Mouse (Mus musculus) erythroblast, embryonic 14.5 days (primary cell): ENCODE data around the gene E330009J07Rik. TPM values are rescaled to one million over a fixed set of nuclear protein-coding genes. Genes with fewer than 3 reads are reported as not detected.

Experiments
- H3K27me3 ChIP-seq: 2 replicates; pipeline ENCODE4 v1.6.1; 2012; ENCODE audit warnings: inconsistent platforms; ENCODE audit not compliant: control insufficient read depth
- H3K36me3 ChIP-seq: 2 replicates; pipeline ENCODE4 v1.6.1; 2012; ENCODE audit warnings: mild to moderate bottlenecking, inconsistent platforms; ENCODE audit not compliant: control insufficient read depth
- H3K4me1 ChIP-seq: 2 replicates; pipeline ENCODE4 v1.6.1; 2012; ENCODE audit warnings: inconsistent platforms; ENCODE audit not compliant: control insufficient read depth
- H3K4me3 ChIP-seq: replicated peaks from 2 replicates; pipeline ENCODE3; 2012; ENCODE audit warnings: moderate library complexity, mild to moderate bottlenecking, inconsistent platforms
- H3K9me3 ChIP-seq: 2 replicates; pipeline ENCODE4 v1.6.1; 2012; ENCODE audit warnings: low read length, inconsistent platforms, mixed read lengths; ENCODE audit not compliant: control insufficient read depth
- GATA1 ChIP-seq: IDR thresholded peaks from 2 replicates; pipeline ENCODE4 v1.6.1; 2012; ENCODE audit warnings: low read length, inconsistent platforms, mixed read lengths
- TAL1 ChIP-seq: IDR thresholded peaks from 3 replicates; pipeline ENCODE4 v1.6.1; 2012; ENCODE audit warnings: low read length, inconsistent platforms, mixed read lengths
- polyA plus RNA-seq: library from polyadenylated mRNA; stranded (reverse); fragments of >175 nt; gene quantifications from 2 replicates; pipeline ENCODE4 v1.2.3, GENCODE M21; 2012

Gene E330009J07Rik
- polyA plus RNA-seq, 1 experiment: not detected

DNA sequence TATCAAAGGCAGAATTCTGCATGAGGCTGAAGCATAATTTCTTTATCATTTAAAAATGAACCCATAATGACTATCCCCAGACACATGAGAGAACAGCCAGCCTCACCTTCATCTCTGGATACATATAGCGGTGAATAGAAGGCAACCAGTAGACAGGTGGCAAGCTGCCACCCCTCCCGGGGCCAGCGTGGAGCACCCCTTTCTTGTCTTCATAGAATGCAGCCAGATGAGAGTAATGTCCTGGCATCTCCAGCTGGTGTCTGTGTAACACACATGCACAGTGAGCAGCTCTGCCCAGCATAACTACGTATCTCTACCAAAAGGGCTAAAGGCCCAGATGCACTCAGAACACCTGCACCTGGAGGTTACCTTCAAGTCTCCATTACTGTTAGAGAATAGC lies 17.5 kb downstream of the E330009J07Rik start:
- TF ChIP-seq TAL1 (no peak), GATA1 (no peak)

GRCm38 (mm10) chr6:40415799-40416198 lies 20.1 kb downstream of the E330009J07Rik start:
- no peak overlapping the region for H3K4me3 ChIP-seq
- H3K4me1 ChIP-seq: no peaks in the 10 kb centered on the region
- H3K27me3 ChIP-seq: no peaks in the 10 kb centered on the region
- H3K9me3 ChIP-seq: no peaks in the 10 kb centered on the region
- no peaks in the 10 kb centered on the region for H3K36me3 ChIP-seq
- TF ChIP-seq GATA1 (no peak), TAL1 (no peak)

More for the DNA sequence above, 17.5 kb downstream of the E330009J07Rik start:
- H3K36me3 ChIP-seq: no peaks in the 10 kb centered on the region
- H3K9me3 ChIP-seq: no peaks in the 10 kb centered on the region
- no peak overlapping the region for H3K4me3 ChIP-seq
- H3K4me1 ChIP-seq: no peaks in the 10 kb centered on the region
- H3K27me3 ChIP-seq: no peaks in the 10 kb centered on the region

- Histone ChIP-seq H3K4me3 (no peak overlapping the region), H3K4me1 (no peaks in the 10 kb centered on the region), H3K27me3 (no peaks in the 10 kb centered on the region), H3K9me3 (no peaks in the 10 kb centered on the region), H3K36me3 (no peaks in the 10 kb centered on the region)
- TF ChIP-seq TAL1 (no peak), GATA1 (no peak)
Measured at GRCm38 (mm10) chr6:40413565-40413964, 22.4 kb downstream of the E330009J07Rik start.

GRCm38 (mm10) chr6:40413046-40413445 lies 22.9 kb downstream of the E330009J07Rik start:
- no peak for TF ChIP-seq GATA1
- TF ChIP-seq TAL1: no peak
- no peaks in the 10 kb centered on the region; the same call in 1 of the 2 replicates for H3K36me3 ChIP-seq
- no peaks in the 10 kb centered on the region for H3K9me3 ChIP-seq
- H3K4me1 ChIP-seq: no peaks in the 10 kb centered on the region
- no peak overlapping the region for H3K4me3 ChIP-seq
- no peaks in the 10 kb centered on the region for H3K27me3 ChIP-seq

- Histone ChIP-seq H3K4me3 (no peak overlapping the region), H3K9me3 (no peaks in the 10 kb centered on the region), H3K36me3 (no peaks in the 10 kb centered on the region; the same call in 1 of the 2 replicates), H3K27me3 (no peaks in the 10 kb centered on the region), H3K4me1 (no peaks in the 10 kb centered on the region)
- no peak for TF ChIP-seq GATA1
- no peak for TF ChIP-seq TAL1
Measured at GRCm38 (mm10) chr6:40411085-40411484, 24.9 kb downstream of the E330009J07Rik start.

GRCm38 (mm10) chr6:40403640-40404285 lies 32.2 kb downstream of the E330009J07Rik start:
- TF ChIP-seq TAL1 (no peak), GATA1 (no peak)
- no peaks in the 10 kb centered on the region for H3K27me3 ChIP-seq
- H3K4me1 ChIP-seq: no peaks in the 10 kb centered on the region
- peaks cover 2% of the 10 kb centered on the region for H3K36me3 ChIP-seq
- no peak overlapping the region for H3K4me3 ChIP-seq
- no peaks in the 10 kb centered on the region for H3K9me3 ChIP-seq

GRCm38 (mm10) chr6:40402031-40402430 lies 33.9 kb downstream of the E330009J07Rik start:
- H3K9me3 ChIP-seq: no peaks in the 10 kb centered on the region
- TF ChIP-seq GATA1 (no peak), TAL1 (no peak)
- peaks cover 8% of the 10 kb centered on the region for H3K36me3 ChIP-seq
- H3K4me3 ChIP-seq: no peak overlapping the region
- H3K27me3 ChIP-seq: no peaks in the 10 kb centered on the region
- H3K4me1 ChIP-seq: no peaks in the 10 kb centered on the region

DNA sequence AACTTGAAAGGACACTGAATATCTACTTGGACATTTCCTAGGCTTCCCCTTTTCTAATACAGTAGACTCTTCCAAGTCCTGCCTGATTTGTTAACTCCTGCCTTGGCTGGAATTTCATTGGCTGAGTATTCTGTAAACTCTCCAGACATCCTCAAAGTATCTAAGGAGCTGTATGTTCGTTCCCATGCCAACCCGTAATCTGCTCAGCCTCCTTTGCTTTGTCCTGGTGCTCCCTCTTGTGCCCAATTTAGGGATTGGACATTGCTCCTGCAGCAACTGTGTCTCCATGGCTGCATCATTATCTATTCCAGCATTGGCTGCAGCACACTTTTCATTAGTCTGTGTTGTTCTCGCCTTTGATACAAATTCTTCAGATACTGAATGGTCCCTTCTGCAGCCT lies 42.7 kb downstream of the E330009J07Rik start:
- Histone ChIP-seq H3K36me3 (peaks cover 8% of the 10 kb centered on the region), H3K4me1 (peaks cover 10% of the 10 kb centered on the region)
- TF ChIP-seq TAL1 (no peak), GATA1 (no peak)

GRCm38 (mm10) chr6:40390975-40391374 lies 45.0 kb downstream of the E330009J07Rik start:
- Histone ChIP-seq H3K9me3 (no peaks in the 10 kb centered on the region), H3K36me3 (peaks cover 2% of the 10 kb centered on the region), H3K4me1 (peaks cover 11% of the 10 kb centered on the region), H3K4me3 (no peak overlapping the region), H3K27me3 (no peaks in the 10 kb centered on the region)
- no peak for TF ChIP-seq TAL1
- no peak for TF ChIP-seq GATA1

More for the DNA sequence above, 42.7 kb downstream of the E330009J07Rik start:
- H3K9me3 ChIP-seq: no peaks in the 10 kb centered on the region
- no peak overlapping the region for H3K4me3 ChIP-seq
- H3K27me3 ChIP-seq: no peaks in the 10 kb centered on the region
